Mouse (Mus musculus): ENCODE data around the gene Zfp68. TPM values are rescaled to one million over a fixed set of nuclear protein-coding genes. Genes with fewer than 3 reads are reported as not detected.
"Not testable (repeated sequence)": the region's sequence is repeated elsewhere in the genome, so short reads cannot be mapped to it uniquely, and the experiment has no call there.

Zfp68 gene
- polyA plus RNA-seq, 1 experiment from 2014 or later, result 39.0 TPM

DNA sequence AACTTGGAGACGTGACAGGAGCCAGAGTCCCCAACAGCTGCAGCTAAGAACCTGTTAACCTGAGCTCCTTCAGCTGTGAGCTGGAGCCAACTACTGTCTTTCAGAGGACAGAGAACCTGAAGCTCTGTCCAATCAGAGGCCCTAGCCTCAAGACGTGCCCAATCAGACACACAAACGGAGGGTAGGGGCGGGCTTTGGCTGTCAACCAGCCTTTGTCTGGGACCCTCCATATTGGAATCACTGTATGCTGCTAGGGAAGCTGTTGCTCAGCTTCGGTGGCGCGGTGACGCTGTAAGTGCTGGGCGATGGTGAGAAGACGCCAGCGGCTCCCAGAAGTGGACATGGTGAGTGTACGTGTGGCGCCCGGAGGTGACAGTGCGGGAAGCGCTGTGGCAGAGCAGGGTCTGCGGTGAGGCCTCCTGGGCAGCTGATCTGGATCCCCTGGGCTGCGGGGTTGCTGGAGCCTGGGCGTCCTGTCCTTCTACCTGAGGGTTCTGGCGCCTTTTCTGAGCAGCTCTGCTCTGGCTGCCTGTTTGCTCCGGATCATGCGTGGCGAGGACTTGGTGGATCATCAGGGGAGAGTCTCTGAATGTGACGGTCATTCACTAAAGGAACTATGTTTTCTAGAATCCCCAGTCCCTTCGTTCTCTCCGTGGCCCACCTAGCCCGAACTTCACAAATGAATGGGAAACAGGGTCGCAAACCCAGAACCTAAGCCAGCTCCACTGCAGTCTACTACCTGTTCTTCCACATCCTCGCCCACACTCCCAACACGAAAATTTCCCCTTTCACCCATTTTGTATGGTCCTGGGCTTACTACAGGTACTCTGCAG lies 3.3 kb upstream of the Zfp68 start, which contains the start of gene A430033K04Rik:
Gene A430033K04Rik, plus strand, starts transcription at position 215 of the 833 bp plus-strand sequence.
- peak; percentile 73 for ATAC-seq
- TF ChIP-seq CTCF (IDR thresholded peaks at IDR 0.05), result no peak
- CTCF ChIA-PET, result interaction anchor here (1.2 to 2.4 kb wide), 4 partner anchors 9 to 34 kb away, joined by 3 to 7 read pairs (median 4); no protein-coding TSS in a partner anchor
- POLR2A ChIA-PET, result interaction anchor here (0.6 to 0.8 kb wide), 3 partner anchors 14 to 1512 kb away, joined by 3 to 4 read pairs (median 3); no protein-coding TSS in a partner anchor
- H3K27me3 ChIP-seq, result no peaks in the 10 kb centered on the region
- peak; percentile 80 for DNase-seq (ENCODE audit: low read depth, low spot score)
- in situ Hi-C loops (cut with MboI; ENCODE audit: low pct_unique_long_range_greater_than_20kb), result no loop called here

DNA sequence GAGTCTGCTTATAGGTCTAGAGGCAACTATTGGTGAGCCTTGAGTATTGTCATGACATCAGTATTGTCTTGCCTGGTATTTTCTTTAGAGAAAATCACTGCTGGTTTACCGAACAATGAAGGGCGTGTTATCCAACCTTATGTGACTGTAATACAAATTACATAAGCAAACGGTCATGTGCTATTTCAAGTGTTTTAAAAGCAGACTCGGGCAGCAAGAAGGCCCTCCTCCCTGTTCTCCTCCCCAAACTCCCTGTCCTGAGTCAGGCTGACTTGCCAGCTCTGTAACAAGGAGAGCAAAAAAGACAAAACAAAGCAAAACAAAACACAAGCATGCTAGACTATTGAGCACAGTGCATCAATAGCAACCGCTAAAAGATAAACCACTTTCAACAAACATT lies 1.3 kb upstream of the Zfp68 start:
- ATAC-seq, result no peak
- no peak for DNase-seq (ENCODE audit: low read depth, low spot score)
- H3K27me3 ChIP-seq, result no peaks in the 10 kb centered on the region
- TF ChIP-seq CTCF (IDR thresholded peaks at IDR 0.05), result no peak
- CTCF ChIA-PET, result interaction anchor here (1.0 to 1.8 kb wide), 2 partner anchors 11 to 37 kb away, joined by 3 to 7 read pairs; no protein-coding TSS in a partner anchor
- in situ Hi-C loops (cut with MboI; ENCODE audit: low pct_unique_long_range_greater_than_20kb), result no loop called here
- POLR2A ChIA-PET, result interaction anchor here (0.9 kb wide), 1 partner anchor 9 kb away, joined by 3 read pairs; no protein-coding TSS in a partner anchor

DNA sequence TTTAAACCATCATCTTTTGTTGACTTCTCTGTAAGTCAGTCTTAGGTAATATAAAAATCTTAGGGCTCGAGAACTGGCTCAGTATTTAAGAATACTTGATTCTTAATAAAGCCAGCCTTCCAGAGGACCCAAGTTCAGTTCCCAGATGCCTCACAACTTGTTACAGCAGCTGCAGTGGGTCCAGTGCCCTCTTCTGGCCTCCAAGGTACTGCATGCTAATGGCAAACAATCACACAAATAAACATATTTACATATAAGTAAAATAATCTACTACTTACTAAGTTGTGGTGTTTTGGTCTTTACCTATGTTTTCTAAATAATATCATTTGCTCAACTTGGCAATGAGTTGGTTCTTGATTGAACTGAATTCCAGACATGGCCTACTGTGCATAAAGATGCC lies 1.2 kb downstream of the Zfp68 start:
- TF ChIP-seq CTCF (IDR thresholded peaks at IDR 0.05), result peak; percentile 50
- ChIA-PET CTCF (no interaction called here), POLR2A (no interaction called here)
- no peaks in the 10 kb centered on the region for H3K27me3 ChIP-seq
- in situ Hi-C loops (cut with MboI; ENCODE audit: low pct_unique_long_range_greater_than_20kb), result no loop called here
- ATAC-seq (no peak), DNase-seq (ENCODE audit: low read depth, low spot score) (no peak)

DNA sequence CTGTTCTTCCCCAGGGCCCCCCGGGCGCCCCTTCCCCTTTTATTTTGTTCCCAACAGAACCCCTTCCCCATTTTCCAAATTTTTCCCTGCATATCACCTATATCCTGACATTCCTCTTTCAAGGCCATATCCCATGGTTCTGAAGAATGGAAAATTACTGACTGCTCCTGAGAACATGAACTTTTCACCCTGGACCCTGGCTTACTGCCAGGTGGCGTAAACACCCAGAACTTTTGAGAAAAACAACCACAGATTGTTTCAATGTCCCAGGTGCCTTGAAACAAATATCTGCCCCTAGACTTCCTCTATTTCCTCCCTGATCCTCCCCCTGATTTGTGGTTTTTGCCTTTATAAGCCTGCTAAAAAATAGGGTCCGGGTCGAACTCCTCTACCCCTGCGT lies 32.2 kb downstream of the Zfp68 start:
- POLR2A ChIA-PET, result no interaction called here
- no peak for ATAC-seq
- TF ChIP-seq CTCF (IDR thresholded peaks at IDR 0.05), result no peak
- no peak for DNase-seq (ENCODE audit: low read depth, low spot score)
- H3K27me3 ChIP-seq, result no peaks in the 10 kb centered on the region
- CTCF ChIA-PET, result interaction anchor here (1.2 kb wide), 1 partner anchor 26 kb away, joined by 3 read pairs; no protein-coding TSS in a partner anchor
- in situ Hi-C loops (cut with MboI; ENCODE audit: low pct_unique_long_range_greater_than_20kb), result no loop called here

DNA sequence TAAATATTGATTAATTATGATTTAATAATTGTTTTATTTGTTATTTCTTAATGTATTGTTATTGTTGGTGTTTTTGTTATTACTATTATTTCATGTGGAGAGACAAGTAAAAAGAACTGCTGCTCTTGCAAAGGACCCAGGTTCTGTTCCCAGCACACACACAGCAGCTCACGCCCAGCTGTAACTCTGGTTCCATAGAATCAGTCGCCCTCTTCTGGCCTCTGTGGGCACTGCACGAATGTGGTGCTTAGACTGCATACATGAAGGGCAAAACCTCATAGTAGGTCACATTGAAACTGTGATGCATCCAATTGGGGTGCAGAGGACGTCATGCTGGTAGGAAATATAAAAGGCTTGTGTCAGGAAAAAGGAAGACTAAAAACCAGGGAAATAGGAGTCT lies 47.9 kb downstream of the Zfp68 start:
- in situ Hi-C loops (cut with MboI; ENCODE audit: low pct_unique_long_range_greater_than_20kb), result no loop called here
- CTCF ChIA-PET, result no interaction called here
- POLR2A ChIA-PET, result no interaction called here
- ATAC-seq (no peak), DNase-seq (ENCODE audit: low read depth, low spot score) (no peak)
- peak; percentile 44 for TF ChIP-seq CTCF (IDR thresholded peaks at IDR 0.05)
- H3K27me3 ChIP-seq, result no peaks in the 10 kb centered on the region

DNA sequence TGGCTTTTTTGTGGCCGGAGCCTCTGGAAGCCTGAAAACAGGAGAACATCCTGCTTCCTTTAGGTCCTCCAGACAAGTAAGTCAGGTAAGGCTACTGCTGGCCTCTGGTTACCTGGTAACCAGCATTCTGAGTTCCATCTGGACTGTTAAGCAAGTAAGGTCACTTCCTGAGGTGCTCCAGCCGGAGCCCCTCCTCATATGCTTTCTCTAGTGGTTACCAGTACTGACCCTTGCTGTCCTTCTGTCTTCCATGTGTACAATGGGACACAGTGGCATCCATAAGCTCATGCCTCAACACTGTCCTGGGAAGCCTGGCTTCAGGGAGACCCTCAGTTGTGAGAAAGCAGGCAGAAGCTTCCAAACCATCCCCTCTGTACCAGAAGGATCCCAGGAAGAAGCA lies 54.9 kb downstream of the Zfp68 start, which contains the start of gene 1700123K08Rik:
Gene 1700123K08Rik, minus strand, starts transcription at position 101 of the 400 bp plus-strand sequence.
- POLR2A ChIA-PET; in situ Hi-C loops (cut with MboI; ENCODE audit: low pct_unique_long_range_greater_than_20kb); DNase-seq (ENCODE audit: low read depth, low spot score); CTCF ChIA-PET; ATAC-seq; H3K27me3 ChIP-seq: not testable (repeated sequence)

Other genes with a start within 250 kb of the Zfp68 start
- gene Zfp157, start 178.3 kb downstream of the Zfp68 start, polyA plus RNA-seq (2021), result 12.8 TPM
- gene 1700123K08Rik, start 55.0 kb downstream of the Zfp68 start, polyA plus RNA-seq (2021), result not detected
- gene A430033K04Rik, start 3.1 kb upstream of the Zfp68 start, polyA plus RNA-seq (2021), result 4.5 TPM
- gene Fam20c, start 134.8 kb upstream of the Zfp68 start, polyA plus RNA-seq (2021), result 188 TPM
- not detected for gene Gm5294, start 200.3 kb upstream of the Zfp68 start, polyA plus RNA-seq (2021)

Measured in Patski (cell line).